Mouse (Mus musculus): ENCODE results near the gene Immp2l.

- TF ChIP-seq CTCF (conservative IDR thresholded peaks at IDR 0.05; ENCODE audit: insufficient read depth, insufficient read length, low read depth, low read length) (no peak), POLR2A (IDR thresholded peaks at IDR 0.05; ENCODE audit: low read depth, low read length) (no peak)
Observed at GRCm38 (mm10) chr12:41481486-41481885, 457.6 kb downstream of the Immp2l start.

Measured in kidney, adult 2 months (tissue).